Mouse (Mus musculus) liver, embryonic 14.5 days (tissue): Measurements from ENCODE around the gene Dock11. TPM values are rescaled to one million over a fixed set of nuclear protein-coding genes. Genes with fewer than 3 reads are reported as not detected.

Source experiments
- ATAC-seq: fragments of 200-750 bp; cut with Nextera tagmentation; 2 replicates; pipeline ENCODE4 v1.8.0; 2017; ENCODE audit warnings: moderate number of reproducible peaks, mild to moderate bottlenecking, moderate library complexity; ENCODE audit not compliant: insufficient read depth
- DNase-seq, 3 experiments: peaks; one replicate each; pipeline ENCODE4 v3.0.0-alpha.2; 2012 to 2013; ENCODE audit warnings: low read depth in 3 of 3, low spot score in 3 of 3
- H3K27ac ChIP-seq: fragments of 300-500 bp; sonication (generic); 2 replicates; pipeline ENCODE4 v1.5.1; 2014; ENCODE audit warnings: moderate library complexity, mild to moderate bottlenecking, control low read depth, inconsistent platforms
- H3K27me3 ChIP-seq: fragments of 300-500 bp; sonication (generic); 2 replicates; pipeline ENCODE4 v1.6.1; 2014; ENCODE audit warnings: mild to moderate bottlenecking, low read length, moderate library complexity; ENCODE audit not compliant: control insufficient read depth, insufficient read depth
- H3K36me3 ChIP-seq: fragments of 300-500 bp; sonication (generic); replicated peaks from 2 replicates; pipeline ENCODE4 v1.6.1; 2014; ENCODE audit warnings: low read depth; ENCODE audit not compliant: control insufficient read depth, insufficient read depth
- H3K4me1 ChIP-seq, 2 experiments: fragments of 200-500 bp in 1 of 2; fragments of 300-500 bp in 1 of 2; sonication (generic) in 1 of 2; replicated peaks; 2 replicates each; pipeline ENCODE4 v1.6.1; 2012 to 2014; ENCODE audit warnings: antibody characterized with exemption in 1 of 2, inconsistent platforms in 1 of 2, low read length in 1 of 2; ENCODE audit not compliant: control insufficient read depth in 2 of 2, insufficient read depth in 2 of 2
- H3K4me2 ChIP-seq: fragments of 300-500 bp; sonication (generic); 2 replicates; pipeline ENCODE4 v1.6.1; 2014; ENCODE audit warnings: low read depth, mild to moderate bottlenecking, control low read depth, moderate library complexity
- H3K4me3 ChIP-seq, 2 experiments: fragments of 200-500 bp in 1 of 2; fragments of 300-500 bp in 1 of 2; sonication (generic) in 1 of 2; 2 replicates each; pipeline ENCODE4 v1.5.1; 2012 to 2014; ENCODE audit warnings: low read depth in 2 of 2, low read length in 2 of 2, mild to moderate bottlenecking in 2 of 2, control low read depth in 1 of 2, inconsistent platforms in 1 of 2, moderate library complexity in 1 of 2; ENCODE audit not compliant: insufficient read depth in 1 of 2
- H3K9ac ChIP-seq: fragments of 300-500 bp; sonication (generic); replicated peaks from 2 replicates; pipeline ENCODE4 v1.6.1; 2014; ENCODE audit warnings: mild to moderate bottlenecking, control low read depth, moderate library complexity
- H3K9me3 ChIP-seq: fragments of 300-500 bp; sonication (generic); 2 replicates; pipeline ENCODE4 v1.6.1; 2016; ENCODE audit warnings: low read length, mixed read lengths; ENCODE audit not compliant: control insufficient read depth
- CTCF ChIP-seq: IDR thresholded peaks from 2 replicates; pipeline ENCODE4 v1.5.1; 2016; ENCODE audit warnings: antibody characterized with exemption, low read depth, control low read depth
- EP300 ChIP-seq: IDR thresholded peaks from 2 replicates; pipeline ENCODE4 v1.6.1; 2016; ENCODE audit warnings: antibody characterized with exemption, low read depth
- WGBS: fragments of 180-500 bp; shearing (Covaris S2); extraction: QIAGEN DNeasy Blood & Tissue Kit; methylation state at CpG from one replicate; pipeline ENCODE4 v1.1.7; 2014; ENCODE audit not compliant: insufficient replicate concordance; 5-methylcytosine and 5-hydroxymethylcytosine counted together
- polyA plus RNA-seq, 2 experiments: library from polyadenylated mRNA; depleted of rRNA in 1 of 2; stranded (reverse) in 1 of 2; unstranded in 1 of 2; fragments of >200 nt; fragmentation: Nextera tagmentation in 1 of 2; extraction: Ambion mirVana in 1 of 2; gene quantifications; 2 replicates each; pipeline versions ENCODE4 v1.2.1 to v1.2.3; 2012 to 2014

Dock11 gene
- polyA plus RNA-seq, 2 experiments: 1.9 to 2.1 TPM

DNA sequence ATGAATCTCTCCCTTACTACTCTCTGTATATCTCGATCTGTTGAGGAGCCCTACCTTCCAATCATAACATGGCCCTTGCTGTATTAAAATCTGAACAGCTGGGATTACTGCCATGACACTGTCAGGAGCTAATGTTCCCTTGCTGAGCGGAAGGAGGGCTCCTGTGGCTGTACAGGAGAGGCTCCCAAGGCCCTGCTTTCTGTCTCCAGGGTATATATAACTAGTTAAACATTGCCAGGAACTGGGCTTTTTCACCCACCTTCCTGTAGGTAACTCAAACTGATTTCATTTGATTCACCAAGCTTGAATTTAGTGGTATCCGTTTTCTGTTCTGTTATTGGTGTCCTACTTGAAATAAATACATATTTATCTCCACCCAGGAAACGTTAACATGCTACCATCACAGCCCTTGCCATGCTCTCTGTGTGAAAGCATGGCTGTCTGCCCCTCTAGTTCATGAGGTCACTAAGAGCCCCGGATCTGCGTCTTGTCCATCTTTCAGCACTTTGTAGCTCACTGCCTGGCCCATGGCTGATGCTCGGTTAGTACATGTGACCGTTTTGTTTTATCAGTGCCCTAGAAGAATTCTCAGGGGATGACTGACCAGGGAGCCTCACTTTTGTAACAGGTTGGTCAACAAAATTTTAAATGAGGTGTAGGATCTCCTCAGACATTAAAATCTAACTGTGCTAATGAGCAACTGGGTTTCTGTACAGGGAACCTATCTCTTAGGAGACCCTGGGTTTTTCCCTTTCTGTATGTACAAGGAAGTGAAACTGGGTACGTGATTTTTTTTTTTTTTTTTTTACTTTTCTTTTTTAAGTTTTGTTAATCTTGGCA is 41.7 kb downstream of the Dock11 start:
- DNase-seq (no peak), ATAC-seq (no peak)
- Histone ChIP-seq H3K4me2 (no peak overlapping the region), H3K9me3 (no peaks in the 10 kb centered on the region), H3K36me3 (no peaks in the 10 kb centered on the region), H3K4me3 (no peak overlapping the region), H3K27me3 (no peaks in the 10 kb centered on the region), H3K9ac (no peak overlapping the region), H3K27ac (no peak overlapping the region), H3K4me1 (no peaks in the 10 kb centered on the region)
- WGBS: 58% methylated on average over 9 of the region's 9 CpGs
- TF ChIP-seq EP300: no peak

DNA sequence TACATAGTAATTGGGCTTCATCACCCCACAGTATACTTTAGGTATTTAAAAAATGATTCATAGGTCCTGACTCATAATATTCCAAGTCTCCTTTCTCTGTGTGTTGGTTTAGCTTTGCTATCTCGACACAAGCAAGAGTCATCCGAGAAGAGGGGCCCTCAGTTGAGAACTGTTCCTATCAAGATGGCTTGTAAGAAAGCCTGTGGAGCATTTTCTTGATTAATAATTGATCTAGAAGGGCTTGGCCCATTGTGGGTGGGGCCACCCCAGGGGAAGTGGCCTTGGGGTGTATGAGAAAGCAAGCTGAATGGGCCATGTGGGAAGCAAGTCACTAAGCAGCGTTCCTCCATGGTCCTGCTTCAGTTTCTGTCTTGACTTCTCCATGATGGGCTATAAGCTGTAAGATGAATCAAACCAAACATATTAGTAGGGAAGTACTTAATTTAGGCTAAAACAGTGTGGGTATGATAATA is 42.3 kb downstream of the Dock11 start:
- TF ChIP-seq EP300 (no peak), CTCF (no peak)
- no peak overlapping the region for H3K9ac ChIP-seq
- no peak overlapping the region for H3K4me3 ChIP-seq
- DNase-seq (no peak), ATAC-seq (no peak)
- H3K9me3 ChIP-seq: no peaks in the 10 kb centered on the region
- 45% methylated on average over 3 of the region's 3 CpGs for WGBS
- no peaks in the 10 kb centered on the region for H3K27me3 ChIP-seq
- H3K4me2 ChIP-seq: no peak overlapping the region
- no peak overlapping the region for H3K27ac ChIP-seq
- no peaks in the 10 kb centered on the region for H3K4me1 ChIP-seq
- H3K36me3 ChIP-seq: no peaks in the 10 kb centered on the region

DNA sequence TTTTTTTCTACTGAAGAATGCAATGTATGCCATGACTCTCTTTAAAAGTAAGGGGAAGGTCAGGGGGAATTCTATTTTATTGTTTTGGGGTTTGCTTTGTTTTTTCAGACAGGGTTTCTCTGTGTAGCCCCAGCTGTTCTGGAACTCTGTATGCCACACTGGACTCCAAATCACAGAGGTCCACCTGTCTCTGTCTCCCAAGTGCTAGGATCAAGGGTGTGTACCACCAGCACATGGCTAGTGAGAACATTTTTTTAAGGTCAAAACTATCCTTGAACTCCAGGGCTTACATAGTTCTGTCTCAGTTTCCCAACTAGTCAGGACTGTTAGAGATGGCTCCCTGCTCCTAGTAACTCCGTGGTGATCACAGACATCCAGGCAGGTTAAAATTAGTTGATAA is 43.3 kb downstream of the Dock11 start:
- WGBS: 32% methylated on average over 1 of the region's 1 CpGs

DNA sequence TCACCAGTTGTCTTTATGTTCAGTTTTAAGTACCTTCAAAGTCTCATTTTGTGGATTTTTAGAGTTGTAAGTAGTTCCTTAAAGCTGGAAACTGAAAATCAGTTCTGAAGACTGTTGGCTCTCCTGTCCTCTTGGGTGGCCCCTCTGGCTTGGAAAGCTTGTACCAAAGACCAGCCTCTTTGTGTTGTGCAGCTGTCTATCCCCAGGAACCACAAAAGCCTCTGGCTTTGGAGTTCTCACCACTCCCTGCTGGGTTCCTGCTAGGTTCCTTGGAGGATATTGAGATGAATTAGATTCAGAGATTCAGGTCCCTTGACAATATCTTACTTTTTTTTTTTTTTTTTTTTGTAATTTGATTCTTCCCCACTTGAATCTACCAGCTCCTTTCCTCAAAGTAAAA is 44.3 kb downstream of the Dock11 start:
- no peak for ATAC-seq

More for the DNA sequence above, 43.3 kb downstream of the Dock11 start:
- Histone ChIP-seq H3K27ac (no peak overlapping the region), H3K27me3 (no peaks in the 10 kb centered on the region), H3K4me3 (no peak overlapping the region), H3K4me2 (no peak overlapping the region), H3K9ac (no peak overlapping the region), H3K4me1 (no peaks in the 10 kb centered on the region), H3K9me3 (no peaks in the 10 kb centered on the region), H3K36me3 (no peaks in the 10 kb centered on the region)
- ATAC-seq (no peak), DNase-seq (no peak)
- TF ChIP-seq CTCF: no peak
- no peak for TF ChIP-seq EP300

DNA sequence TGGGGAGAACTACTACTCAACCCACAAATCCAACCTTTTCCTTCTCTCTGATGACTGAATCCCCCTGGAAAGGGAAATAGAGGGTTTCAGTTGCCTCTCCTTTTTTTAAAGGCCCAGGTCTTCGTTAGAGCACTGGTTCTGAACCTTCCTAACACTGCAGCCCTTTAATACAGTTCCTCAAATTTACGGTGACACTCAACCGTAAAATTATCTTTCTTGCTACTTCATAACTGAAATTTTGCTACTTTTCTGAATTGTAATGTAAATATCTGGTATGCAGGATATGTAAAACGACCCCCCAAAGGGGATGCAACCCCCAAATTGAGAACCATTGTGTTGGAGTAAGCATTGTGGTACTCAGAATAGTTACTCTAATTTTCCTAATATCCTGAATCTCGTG is 49.5 kb downstream of the Dock11 start:
- Histone ChIP-seq H3K9ac (no peak overlapping the region), H3K27me3 (no peaks in the 10 kb centered on the region), H3K4me3 (no peak overlapping the region), H3K4me1 (no peaks in the 10 kb centered on the region), H3K9me3 (no peaks in the 10 kb centered on the region), H3K27ac (no peak overlapping the region), H3K4me2 (no peak overlapping the region), H3K36me3 (no peaks in the 10 kb centered on the region)
- no peak for ATAC-seq
- WGBS: 45% methylated on average over 5 of the region's 5 CpGs
- TF ChIP-seq EP300: no peak
- TF ChIP-seq CTCF: no peak
- no peak for DNase-seq

More for the DNA sequence above, 44.3 kb downstream of the Dock11 start:
- no peak overlapping the region for H3K27ac ChIP-seq
- no peak for DNase-seq
- no peaks in the 10 kb centered on the region for H3K27me3 ChIP-seq
- H3K4me2 ChIP-seq: no peak overlapping the region
- H3K9ac ChIP-seq: no peak overlapping the region
- TF ChIP-seq EP300: no peak
- H3K4me3 ChIP-seq: no peak overlapping the region
- no peaks in the 10 kb centered on the region for H3K36me3 ChIP-seq
- H3K9me3 ChIP-seq: no peaks in the 10 kb centered on the region
- H3K4me1 ChIP-seq: no peaks in the 10 kb centered on the region
